Mouse (Mus musculus): ENCODE results near the gene Opa1. TPM values are rescaled to one million over a fixed set of nuclear protein-coding genes. Genes with fewer than 3 reads are reported as not detected.

Opa1 gene
- polyA plus RNA-seq (2012; rRNA removed; ENCODE audit: low replicate concordance) = 15.3 and 17.2 TPM in 2 replicates

DNA sequence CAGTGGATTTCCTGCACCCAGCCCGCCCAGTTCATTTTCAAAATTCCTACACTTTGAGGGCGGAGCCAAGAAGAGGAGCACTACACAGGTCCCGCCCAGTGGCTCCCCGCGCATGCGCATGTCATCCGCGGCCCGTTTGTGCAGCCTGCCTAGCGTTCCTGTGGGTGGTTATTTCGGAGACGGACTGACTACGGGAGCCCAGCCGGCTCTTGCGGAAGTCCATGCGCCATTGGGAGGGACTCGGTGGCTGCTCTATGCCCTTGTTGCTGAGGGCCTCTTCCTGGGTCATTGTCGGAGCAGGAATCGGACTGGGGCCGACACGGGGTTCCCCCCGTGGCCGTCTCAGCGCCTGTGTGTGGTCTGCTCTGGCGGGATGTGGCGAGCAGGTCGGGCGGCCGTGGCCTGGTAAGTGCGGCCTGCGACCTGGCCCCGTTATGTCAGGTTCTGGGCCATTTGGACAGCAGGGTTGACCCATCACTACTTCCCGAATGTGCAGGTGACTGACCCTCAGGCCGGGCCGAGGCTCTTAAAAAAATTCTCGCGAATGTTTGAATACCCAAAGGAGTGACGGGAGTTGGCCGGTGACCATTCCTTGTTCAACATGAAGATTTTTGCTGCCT, at the start of gene Opa1:
Opa1 (plus strand) TSS at position 168 of the 620 bp plus-strand sequence.

DNA sequence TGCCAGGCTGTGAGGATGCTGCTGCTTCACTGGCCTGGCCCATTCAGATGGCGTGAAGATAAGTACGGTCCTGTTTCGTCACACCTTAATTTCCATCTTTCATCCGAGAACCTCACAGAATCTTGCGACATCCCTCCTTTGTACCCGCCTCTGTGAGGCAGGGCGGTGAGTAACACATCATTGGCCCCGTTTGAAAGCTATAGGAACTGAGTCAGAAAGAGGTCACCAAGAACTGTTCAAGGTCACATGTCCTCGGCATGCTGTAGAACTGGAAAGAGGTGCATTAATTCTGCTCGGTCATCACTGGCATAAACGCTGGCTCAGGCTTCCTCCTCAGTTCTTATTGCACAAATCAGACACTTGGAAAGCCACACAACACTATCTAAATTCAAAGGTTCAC, 34.3 kb upstream of the Opa1 start, which contains the start of gene Atp13a4:
Atp13a4 (minus strand) TSS at position 36 of the 400 bp plus-strand sequence.

Other genes with a start within 250 kb of the Opa1 start
- gene Atp13a5, start 200.6 kb upstream of the Opa1 start, polyA plus RNA-seq (2012; rRNA removed; ENCODE audit: low replicate concordance) = not detected in 2 replicates
- gene Atp13a4, start 34.5 kb upstream of the Opa1 start, polyA plus RNA-seq (2012; rRNA removed; ENCODE audit: low replicate concordance) = 0.32 TPM in 1 of 2 replicates, not detected in the other